In genomic region chr1:151461265-151461664, GRCm38 (mm10) we compare ENCODE assay signal across 12 mouse cellular contexts. TPM values are rescaled to one million over a fixed set of nuclear protein-coding genes. Genes with fewer than 3 reads are reported as not detected.
DNase-seq lines count a peak whose midpoint lies in the region; TF ChIP-seq lines count a peak whose summit lies in the region.
"Had no signal": no experiment of that assay in that cellular context is flagged by ENCODE, and none has a peak within 500 bp of the region (broad histone marks: within the 10 kb centered on the region; RNA-seq: fewer than 3 reads in every experiment).

No protein-coding gene starts in this region.

- intact Hi-C loops in gastrocnemius, postnatal 36 days (cut with DNase I): no loop called here

- H3K36me3 ChIP-seq in splenic B cell, adult 2 months (ENCODE audit: control insufficient read depth, insufficient read depth, low read length, poor library complexity, severe bottlenecking): no peaks in the 10 kb centered on the region; the same call in 1 of the 2 replicates

- H3K27me3 ChIP-seq in splenic B cell, adult 2 months (ENCODE audit: control insufficient read depth, insufficient read depth, low read length, poor library complexity, severe bottlenecking): no peaks in the 10 kb centered on the region
- H3K27me3 ChIP-seq: forebrain, embryonic 15.5 days; limb, embryonic 12.5 days; stomach, embryonic 15.5 days had no signal

- TF ChIP-seq CTCF in layer of hippocampus, adult 2 months (conservative IDR thresholded peaks at IDR 0.05): peak; percentile 54

- DNase-seq in adrenal gland, postnatal 36 days: peak; percentile 10 to 24
- DNase-seq in adrenal gland, postnatal 25 days: no peak
- DNase-seq in layer of hippocampus, adult 2 months (ENCODE audit: low spot score in 2 of 2): no peak
- DNase-seq in layer of hippocampus, postnatal 14 days (ENCODE audit: low spot score in 2 of 2): no peak
- peak; percentile 14 for DNase-seq in thymus, postnatal 14 days
- no peak for DNase-seq in thymus, postnatal 0 days (ENCODE audit: low spot score)
- peak; percentile 17 for DNase-seq in splenic B cell, adult 2 months (ENCODE audit: low read depth, low spot score)
- no peak for DNase-seq in gastrocnemius, postnatal 36 days
- DNase-seq: adrenal gland, postnatal 10 days had no signal

- H3K4me3 ChIP-seq in layer of hippocampus, adult 2 months: no peak overlapping the region
- H3K4me3 ChIP-seq: forebrain, embryonic 15.5 days; limb, embryonic 12.5 days; stomach, embryonic 15.5 days had no signal

- H3K27ac ChIP-seq in layer of hippocampus, adult 2 months: no peak overlapping the region
- H3K27ac ChIP-seq: forebrain, embryonic 15.5 days; limb, embryonic 12.5 days; stomach, embryonic 15.5 days had no signal

RNA-seq across cellular contexts. Expression of gene Trmt1l, which starts 32.9 kb away (rescaled TPM):
- 10 to 100 TPM; 25.5 to 31.9 TPM for total RNA-seq in adrenal gland, postnatal 36 days (2021)
- 33.7 and 34.5 TPM in 2 replicates for total RNA-seq in adrenal gland, postnatal 25 days (2021)
- 10 to 100 TPM; 31.7 to 35.5 TPM for total RNA-seq in layer of hippocampus, adult 2 months (2021)
- total RNA-seq in layer of hippocampus, postnatal 14 days (2021): 10 to 100 TPM; 27.1 to 29.2 TPM
- polyA plus RNA-seq in thymus, postnatal 0 days (2015; fragmentation: Nextera tagmentation; extraction: Ambion mirVana): 27.2 and 29.9 TPM in 2 replicates
- total RNA-seq in gastrocnemius, postnatal 36 days (2021): 10 to 100 TPM; 12.4 to 12.8 TPM

RNA-seq across cellular contexts. Expression of gene Swt1, which starts 33.0 kb away (rescaled TPM):
- 10 to 100 TPM; 16.5 to 26.8 TPM for total RNA-seq in adrenal gland, postnatal 36 days (2021)
- 22.4 and 29.5 TPM in 2 replicates for total RNA-seq in adrenal gland, postnatal 25 days (2021)
- 10 to 100 TPM; 11.6 to 21.2 TPM for total RNA-seq in layer of hippocampus, adult 2 months (2021)
- 10 to 100 TPM; 10.8 to 11.0 TPM for total RNA-seq in layer of hippocampus, postnatal 14 days (2021)
- polyA plus RNA-seq in thymus, postnatal 0 days (2015; fragmentation: Nextera tagmentation; extraction: Ambion mirVana): 38.7 and 42.7 TPM in 2 replicates
- 1 to 10 TPM; 8.8 to 9.8 TPM for total RNA-seq in gastrocnemius, postnatal 36 days (2021)

RNA-seq across cellular contexts. Expression of gene Rnf2, which starts 39.5 kb away (rescaled TPM):
- 10 to 100 TPM; 65.2 to 79.0 TPM for total RNA-seq in adrenal gland, postnatal 36 days (2021)
- 57.3 and 59.0 TPM in 2 replicates for total RNA-seq in adrenal gland, postnatal 25 days (2021)
- 10 to 100 TPM; 37.2 to 50.4 TPM for total RNA-seq in layer of hippocampus, adult 2 months (2021)
- total RNA-seq in layer of hippocampus, postnatal 14 days (2021): 10 to 100 TPM; 37.0 to 40.7 TPM
- polyA plus RNA-seq in thymus, postnatal 0 days (2015; fragmentation: Nextera tagmentation; extraction: Ambion mirVana): 65.0 and 67.6 TPM in 2 replicates
- total RNA-seq in gastrocnemius, postnatal 36 days (2021): 10 to 100 TPM; 11.5 to 13.4 TPM

Comparison
In these comparisons a context has a peak if more than half of its experiments do, and no peak if none do; other contexts are left out.
1. DNase-seq: peak in adrenal gland, postnatal 36 days (2 of 2), thymus, postnatal 14 days (single experiment) and splenic B cell, adult 2 months (single experiment); none in adrenal gland, postnatal 25 days (single experiment), layer of hippocampus, adult 2 months (0 of 2), layer of hippocampus, postnatal 14 days (0 of 2), thymus, postnatal 0 days (single experiment) and gastrocnemius, postnatal 36 days (0 of 2).